Mouse (Mus musculus) kidney, adult 8-10 months (tissue): ENCODE measurements around the gene Ncam1.

Experiments
- DNase-seq, 2 experiments: peaks; one replicate each; pipeline ENCODE4 v3.0.0; 2022

The Ncam1 gene

GRCm38 (mm10) chr9:49675696-49676465 lies 122.8 kb downstream of the Ncam1 start:
- no peak for DNase-seq

- DNase-seq, result no peak
Measured at GRCm38 (mm10) chr9:49672646-49673199, 126.0 kb downstream of the Ncam1 start.

GRCm38 (mm10) chr9:49667066-49667465 lies 131.7 kb downstream of the Ncam1 start:
- no peak for DNase-seq

- DNase-seq, result no peak
Measured at GRCm38 (mm10) chr9:49665361-49665760, 133.4 kb downstream of the Ncam1 start.

GRCm38 (mm10) chr9:49663927-49664320 lies 134.8 kb downstream of the Ncam1 start:
- DNase-seq, result no peak

GRCm38 (mm10) chr9:49662958-49663926 lies 135.5 kb downstream of the Ncam1 start:
- DNase-seq, result peak in 1 of 2 experiments; percentile 23

- DNase-seq, result no peak
Measured at GRCm38 (mm10) chr9:49661480-49661879, 137.2 kb downstream of the Ncam1 start.

- peak in 1 of 2 experiments; percentile 10 for DNase-seq
Measured at GRCm38 (mm10) chr9:49658381-49658856, 140.3 kb downstream of the Ncam1 start.

GRCm38 (mm10) chr9:49654470-49654869 lies 144.3 kb downstream of the Ncam1 start:
- no peak for DNase-seq

GRCm38 (mm10) chr9:49653478-49654245 lies 145.1 kb downstream of the Ncam1 start:
- DNase-seq, result no peak

- DNase-seq, result no peak
Measured at GRCm38 (mm10) chr9:49644296-49644695, 154.4 kb downstream of the Ncam1 start.

- no peak for DNase-seq
Measured at GRCm38 (mm10) chr9:49640764-49641163, 158.0 kb downstream of the Ncam1 start.

GRCm38 (mm10) chr9:49640142-49640541 lies 158.6 kb downstream of the Ncam1 start:
- DNase-seq, result peak in 1 of 2 experiments; percentile 6

GRCm38 (mm10) chr9:49637955-49638354 lies 160.8 kb downstream of the Ncam1 start:
- no peak for DNase-seq

GRCm38 (mm10) chr9:49635668-49636326 lies 162.9 kb downstream of the Ncam1 start:
- no peak for DNase-seq

- DNase-seq, result no peak
Measured at GRCm38 (mm10) chr9:49632591-49632990, 166.1 kb downstream of the Ncam1 start.

- DNase-seq, result no peak
Measured at GRCm38 (mm10) chr9:49630336-49630735, 168.4 kb downstream of the Ncam1 start.

GRCm38 (mm10) chr9:49624910-49625309 lies 173.8 kb downstream of the Ncam1 start:
- no peak for DNase-seq

- no peak for DNase-seq
Measured at GRCm38 (mm10) chr9:49623934-49624505, 174.7 kb downstream of the Ncam1 start.

GRCm38 (mm10) chr9:49622928-49623676 lies 175.6 kb downstream of the Ncam1 start:
- no peak for DNase-seq

- DNase-seq, result no peak
Measured at GRCm38 (mm10) chr9:49621691-49622090, 177.0 kb downstream of the Ncam1 start.
